In genomic region chr17:66519554-66520553, GRCm38 (mm10) we compare ENCODE assay signal across 8 mouse cellular contexts. TPM values are rescaled to one million over a fixed set of nuclear protein-coding genes. Genes with fewer than 3 reads are reported as not detected.
DNase-seq lines count a peak whose midpoint lies in the region; ATAC-seq and TF ChIP-seq lines count a peak whose summit lies in the region.

Gene Rab12, minus strand, starts transcription at chr17:66519729.

- TF ChIP-seq EP300 in ES-Bruce4 (IDR thresholded peaks at IDR 0.05; ENCODE audit: insufficient read depth, low read depth, low read length), result 0 out of 2 replicates have a peak, but pooled peaks have one; percentile 35

- intact Hi-C loops in heart, postnatal 25 days (cut with DNase I), result no loop called here

- no peak for TF ChIP-seq POLR2A in ES-Bruce4 (IDR thresholded peaks at IDR 0.05; ENCODE audit: insufficient read depth, low read length)
- TF ChIP-seq POLR2A in lung, adult 2 months (IDR thresholded peaks at IDR 0.05; ENCODE audit: borderline replicate concordance, extremely low read depth, low read depth, low read length), result peak; percentile 40; the same call in 1 of the 2 replicates

- peak within 1 kb of the TSS; percentile 85 for H3K9ac ChIP-seq in ES-Bruce4 (ENCODE audit: low read depth, poor library complexity, severe bottlenecking)
- H3K9ac ChIP-seq in forebrain, embryonic 15.5 days (replicated peaks), result peak within 1 kb of the TSS; percentile 95

- no peaks in the 10 kb centered on the region for H3K27me3 ChIP-seq in ES-Bruce4 (ENCODE audit: control insufficient read depth, insufficient read depth, low read length, poor library complexity, severe bottlenecking)
- no peaks in the 10 kb centered on the region for H3K27me3 ChIP-seq in forebrain, embryonic 15.5 days

- ATAC-seq in forebrain, embryonic 15.5 days (replicated peaks), result peak; percentile 98
- ATAC-seq in neutrophil, adult 5-6 weeks (ENCODE audit: extremely low read depth, insufficient number of reproducible peaks, low FRiP score, poor library complexity, severe bottlenecking), result peak; percentile 94

- peak; percentile 84 for TF ChIP-seq CTCF in ES-Bruce4 (IDR thresholded peaks at IDR 0.05; ENCODE audit: low read depth, low read length)
- TF ChIP-seq CTCF in lung, adult 2 months (IDR thresholded peaks at IDR 0.05; ENCODE audit: insufficient read depth, low read length), result peak; percentile 68

- peak within 1 kb of the TSS; percentile 76 for H3K4me2 ChIP-seq in forebrain, embryonic 15.5 days (replicated peaks)

- 0 out of 2 replicates have a peak, but pooled peaks cover 2% of the 10 kb centered on the region for H3K36me3 ChIP-seq in ES-Bruce4 (ENCODE audit: control insufficient read depth, insufficient read depth, low read length, poor library complexity, severe bottlenecking)
- no peaks in the 10 kb centered on the region for H3K36me3 ChIP-seq in forebrain, embryonic 15.5 days

- H3K4me1 ChIP-seq in ES-Bruce4 (ENCODE audit: control insufficient read depth, insufficient read depth, low read length), result peaks cover 2% of the 10 kb centered on the region
- peaks cover 28% of the 10 kb centered on the region for H3K4me1 ChIP-seq in forebrain, embryonic 15.5 days
- peaks cover 12% of the 10 kb centered on the region for H3K4me1 ChIP-seq in lung, adult 2 months (ENCODE audit: control insufficient read depth, insufficient read depth, low read length)

- 8% methylated on average over 68 of the region's 71 CpGs for WGBS in forebrain, embryonic 15.5 days
- 7% methylated on average over 71 of the region's 71 CpGs for WGBS in lung, adult 2 months

- H3K9me3 ChIP-seq in ES-Bruce4 (replicated peaks; ENCODE audit: control insufficient read depth, insufficient read depth, low read length, poor library complexity, severe bottlenecking), result no peaks in the 10 kb centered on the region
- no peaks in the 10 kb centered on the region for H3K9me3 ChIP-seq in forebrain, embryonic 15.5 days

- peak; percentile 87 for DNase-seq in cerebellum, adult 11 months
- peak; percentile 71 for DNase-seq in heart, postnatal 25 days (ENCODE audit: low spot score)
- DNase-seq in layer of hippocampus, adult 18-20 months (ENCODE audit: low spot score in 2 of 2), result peak; percentile 80 to 88
- DNase-seq in lung, adult 2 months, result peak; percentile 84
- DNase-seq in thymus, adult 18-20 months, result peak; percentile 79 to 81

- H3K4me3 ChIP-seq in ES-Bruce4 (ENCODE audit: low read depth, low read length), result peak within 1 kb of the TSS; percentile 92
- H3K4me3 ChIP-seq in forebrain, embryonic 15.5 days, result peak within 1 kb of the TSS; percentile 75
- H3K4me3 ChIP-seq in lung, adult 2 months (replicated peaks; ENCODE audit: extremely low read depth, low read depth, low read length), result peak within 1 kb of the TSS; percentile 92

- H3K27ac ChIP-seq in ES-Bruce4 (ENCODE audit: insufficient read depth, low read length), result no peak within 1 kb of the TSS
- H3K27ac ChIP-seq in forebrain, embryonic 15.5 days (replicated peaks), result peak within 1 kb of the TSS; percentile 57

RNA-seq across cellular contexts. Expression of gene Rab12, which starts in this region (rescaled TPM):
- polyA plus RNA-seq in ES-Bruce4 (2011; ENCODE audit: insufficient read depth, insufficient read length, low read depth, missing spikeins), result 100 and 105 TPM in 2 replicates
- 71.7 and 77.0 TPM in 2 replicates for polyA plus RNA-seq in forebrain, embryonic 15.5 days (2015; fragmentation: Nextera tagmentation; extraction: Ambion mirVana)
- 100 to 1,000 TPM; 206 to 221 TPM for total RNA-seq in heart, postnatal 25 days (2021)
- total RNA-seq in layer of hippocampus, adult 18-20 months (2021), result 100 to 1,000 TPM; 114 to 116 TPM
- polyA plus RNA-seq in lung, adult 2 months (2012; rRNA removed), result 45.4 and 53.0 TPM in 2 replicates
- total RNA-seq in neutrophil, adult 5-6 weeks (2017), result 37.8 and 40.9 TPM in 2 replicates
